Mouse (Mus musculus): ENCODE data around the gene Klhl23.
"Not testable (repeated sequence)": the region's sequence is repeated elsewhere in the genome, so short reads cannot be mapped to it uniquely, and the experiment has no call there.

Gene Klhl23

DNA sequence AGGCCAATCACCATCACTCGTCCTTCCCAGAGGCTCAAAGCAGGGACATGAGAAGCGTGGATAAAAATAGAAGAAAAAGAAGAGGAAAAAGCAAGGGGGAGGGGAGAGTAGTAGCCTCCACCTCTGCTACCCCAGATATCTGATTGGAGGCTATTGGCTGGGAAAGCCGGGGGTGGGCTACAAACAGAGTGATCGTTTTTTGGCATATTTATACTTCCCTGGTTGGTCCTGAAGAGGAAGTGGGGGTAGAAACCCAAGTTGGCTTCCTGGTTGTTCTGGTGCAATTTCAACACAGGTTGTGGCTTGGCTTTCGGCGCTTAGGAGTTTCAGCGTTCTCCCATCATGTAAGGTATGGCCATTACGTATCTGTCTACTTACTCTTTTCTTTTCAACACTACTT is at the start of gene Klhl23:
Gene Klhl23 (plus strand): TSS at position 234 of the 400 bp plus-strand sequence.
- no peak for DNase-seq

DNA sequence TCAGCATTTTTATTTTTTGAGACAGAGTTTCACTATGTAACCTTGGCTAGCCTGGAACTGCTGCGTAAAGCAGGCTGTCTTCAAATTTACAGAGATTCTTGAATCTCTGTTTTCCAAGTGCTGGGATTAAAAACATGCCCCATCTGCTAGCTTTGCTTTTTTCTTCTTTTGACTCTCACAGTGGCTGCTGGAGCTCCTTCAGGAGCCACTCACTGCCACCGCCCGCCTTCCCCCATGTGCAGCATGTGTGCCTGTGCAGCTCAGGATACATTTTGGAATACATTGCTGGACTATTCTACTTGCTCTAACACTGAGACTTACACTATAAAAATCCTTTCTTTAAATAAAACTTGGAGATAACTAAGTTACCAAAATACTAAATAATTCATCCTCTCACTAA is 48.4 kb upstream of the Klhl23 start:
- DNase-seq: no peak

GRCm38 (mm10) chr2:69777985-69778835 is 43.5 kb upstream of the Klhl23 start:
- no peak for DNase-seq

DNA sequence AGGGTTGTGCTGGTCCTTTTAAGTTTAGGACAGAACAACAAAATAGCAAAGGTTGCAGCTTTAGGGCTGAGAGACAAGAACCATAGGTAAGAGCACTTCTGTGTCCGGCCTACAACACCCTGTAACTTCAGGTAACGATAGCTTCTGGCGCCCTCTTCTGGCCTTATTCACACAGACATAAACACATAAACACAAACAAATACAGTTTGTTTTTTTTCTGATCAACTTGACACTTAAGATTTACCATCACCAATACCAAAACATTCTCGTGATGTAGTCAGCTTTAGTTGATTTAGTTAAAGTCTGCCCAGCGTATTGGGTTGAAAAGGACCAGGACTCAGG is 42.9 kb upstream of the Klhl23 start:
- peak; percentile 36 for DNase-seq

DNA sequence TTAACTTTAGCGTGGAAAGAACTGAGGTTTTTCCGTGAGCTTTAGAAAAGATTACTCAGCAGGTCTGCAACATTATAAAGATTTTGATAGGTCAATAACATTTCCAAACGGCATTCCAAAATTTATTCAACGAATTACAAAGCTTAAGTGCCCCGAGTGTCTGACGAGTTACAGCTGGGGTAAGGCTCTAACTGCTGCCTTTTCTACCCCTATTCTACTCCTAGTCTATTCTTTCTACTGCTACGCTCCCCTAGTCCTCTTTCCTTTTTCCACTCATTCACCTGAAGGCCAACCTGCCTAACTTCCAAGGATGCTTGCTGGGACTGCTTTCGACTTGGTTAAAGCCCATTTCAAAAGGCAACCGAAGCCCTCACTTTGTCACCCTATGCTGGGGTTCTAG is 32.8 kb upstream of the Klhl23 start:
- DNase-seq: no peak

DNA sequence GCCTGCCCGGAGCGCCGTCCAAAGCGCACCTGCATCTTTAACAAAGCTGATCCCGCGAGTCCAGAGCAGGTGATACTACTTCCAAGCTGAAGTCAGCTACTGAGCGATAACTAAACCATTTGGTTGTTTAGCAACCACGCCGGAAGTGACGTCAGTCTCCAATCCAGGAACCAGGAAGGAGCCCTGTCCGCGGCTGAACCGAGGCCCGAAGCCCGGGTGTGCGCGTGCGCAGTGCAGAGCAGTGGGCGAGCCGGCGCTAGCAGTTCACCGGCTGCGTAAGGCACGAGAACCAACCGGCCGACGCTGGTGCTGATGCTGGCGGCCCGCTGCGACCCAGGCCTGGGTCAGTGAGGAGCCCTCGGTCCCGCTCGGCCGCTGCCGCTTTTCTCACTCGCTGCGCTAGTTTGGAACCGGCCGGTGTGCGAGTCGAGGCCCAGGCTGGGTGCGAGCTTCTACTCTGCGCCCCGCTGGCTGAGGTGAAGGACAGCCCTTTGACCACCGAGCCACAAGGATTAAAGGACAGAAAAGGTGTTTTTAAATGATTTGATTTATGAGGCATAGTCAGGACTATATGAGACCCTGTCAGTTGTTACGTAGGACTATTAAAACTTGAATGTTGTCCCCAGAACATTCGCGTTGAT is 32.2 kb upstream of the Klhl23 start, which contains the start of the genes Ccdc173 and Phospho2:
Gene Ccdc173 (minus strand): TSS at position 147 of the 641 bp plus-strand sequence.
Gene Phospho2 (plus strand): TSS at position 195 of the 641 bp plus-strand sequence.
- peak; percentile 97 for DNase-seq

- peak; percentile 92 for DNase-seq
Observed at GRCm38 (mm10) chr2:69790285-69790684, 31.5 kb upstream of the Klhl23 start.

GRCm38 (mm10) chr2:69790722-69791121 is 31.0 kb upstream of the Klhl23 start:
- DNase-seq: no peak

- DNase-seq: peak; percentile 73
Observed at GRCm38 (mm10) chr2:69802911-69803312, 18.8 kb upstream of the Klhl23 start.

- no peak for DNase-seq
Observed at GRCm38 (mm10) chr2:69803756-69804155, 18.0 kb upstream of the Klhl23 start.

- not testable (repeated sequence) for DNase-seq
Observed at GRCm38 (mm10) chr2:69804663-69805062, 17.1 kb upstream of the Klhl23 start.

- no peak for DNase-seq
Observed at GRCm38 (mm10) chr2:69810169-69810568, 11.6 kb upstream of the Klhl23 start.

- DNase-seq: not testable (repeated sequence)
Observed at GRCm38 (mm10) chr2:69811349-69811748, 10.4 kb upstream of the Klhl23 start.

DNA sequence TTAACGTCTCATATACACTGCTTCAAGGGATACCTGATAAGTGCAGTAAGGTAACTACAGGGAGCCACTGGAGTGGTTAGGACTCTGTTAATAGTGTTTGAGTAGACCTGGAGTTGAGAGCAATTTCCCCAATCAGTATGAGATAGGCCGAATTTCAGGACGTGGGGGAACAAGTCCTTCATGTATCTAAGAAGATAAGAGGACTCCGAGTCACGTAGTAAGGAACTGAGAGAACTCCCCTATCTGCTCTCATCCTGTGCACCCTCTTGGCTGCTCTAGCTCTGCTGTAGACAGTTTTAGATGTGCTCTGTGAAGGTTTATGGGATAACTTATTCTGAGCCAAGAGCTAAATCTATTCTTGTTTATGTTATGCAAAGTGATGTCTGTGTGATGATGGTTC is 5.2 kb upstream of the Klhl23 start:
- no peak for DNase-seq

GRCm38 (mm10) chr2:69818350-69819085 is 3.2 kb upstream of the Klhl23 start:
- no peak for DNase-seq

DNA sequence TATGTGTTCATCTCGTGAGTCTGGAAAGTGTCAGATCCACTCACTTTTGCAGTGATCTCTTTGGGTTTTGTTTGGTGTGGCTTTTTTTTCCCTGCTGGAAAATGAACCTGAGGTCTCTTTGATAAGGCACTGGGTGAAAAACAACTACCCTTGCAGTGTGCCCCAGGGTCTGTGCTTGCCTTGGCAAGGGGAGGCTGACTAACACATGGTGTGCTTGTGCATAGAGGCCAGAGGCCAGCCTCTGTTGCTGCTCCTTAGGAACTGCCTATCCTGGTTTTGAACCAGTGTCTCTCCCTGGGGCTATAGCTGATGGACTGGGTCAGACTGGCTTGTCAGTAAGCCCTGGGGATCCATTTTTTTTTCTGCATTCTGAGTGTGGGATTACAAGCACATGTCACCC is 1.5 kb upstream of the Klhl23 start:
- no peak for DNase-seq

DNA sequence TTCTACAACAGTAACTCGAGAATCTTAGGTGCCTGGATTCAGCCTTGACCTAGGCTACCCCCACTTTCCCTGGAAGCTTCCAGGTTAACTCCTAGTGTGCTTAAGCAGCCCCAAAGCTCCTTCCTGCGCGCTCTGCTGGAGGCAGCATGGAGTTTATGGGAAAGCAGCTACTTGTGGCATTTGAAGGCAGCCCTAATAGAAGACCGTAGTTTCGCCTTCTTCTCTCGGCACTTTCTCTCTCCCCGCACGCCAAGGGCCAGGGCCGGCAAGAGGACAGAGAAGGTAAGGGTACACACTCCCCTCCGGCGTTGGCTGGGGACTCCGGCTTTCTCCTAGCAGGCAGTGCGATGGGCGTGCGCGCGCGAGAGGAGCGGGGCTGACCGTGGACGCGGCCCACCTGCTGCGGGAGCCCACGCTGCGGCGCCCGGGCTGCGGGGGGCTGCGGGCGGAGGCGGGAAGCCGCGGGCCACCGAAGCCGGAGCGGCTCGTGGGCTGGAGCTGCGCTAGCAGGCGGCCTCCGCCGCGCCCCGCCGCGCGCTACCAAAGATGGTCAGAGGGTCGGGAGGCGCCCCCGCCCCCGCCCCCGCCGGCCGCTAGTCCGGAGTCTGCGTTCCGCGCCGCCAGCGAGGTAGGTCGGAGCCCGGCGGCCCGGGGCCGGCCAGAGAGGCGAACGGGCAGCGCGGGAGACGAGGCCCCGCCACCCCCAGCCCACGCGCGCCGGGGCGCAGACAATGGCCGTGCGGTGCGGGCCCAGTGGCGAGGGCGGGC is 801 bp downstream of the Klhl23 start:
- DNase-seq: peak; percentile 35

GRCm38 (mm10) chr2:69823129-69823677 is 1.5 kb downstream of the Klhl23 start:
- peak; percentile 20 for DNase-seq

- DNase-seq: no peak
Observed at GRCm38 (mm10) chr2:69825898-69826297, 4.2 kb downstream of the Klhl23 start.

DNA sequence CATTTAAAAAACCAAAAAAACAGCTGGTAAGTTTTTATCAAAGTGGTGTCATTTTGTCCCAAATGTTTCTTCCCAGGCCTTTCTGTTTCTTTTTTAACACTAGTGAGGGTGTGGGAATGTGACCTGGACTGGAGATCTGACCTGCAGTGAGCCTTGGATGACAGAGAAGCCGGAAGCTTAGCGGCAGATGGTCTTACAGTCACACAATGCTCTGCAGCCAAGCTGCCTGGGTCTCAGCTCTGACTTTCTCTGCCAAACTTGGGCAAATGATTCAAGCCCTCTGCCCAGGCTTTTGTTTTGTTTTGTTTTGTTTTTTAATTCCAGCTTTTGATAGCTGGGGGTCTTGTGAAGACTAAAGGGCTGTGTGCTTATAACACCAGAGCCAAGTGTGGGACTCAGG is 4.6 kb downstream of the Klhl23 start:
- no peak for DNase-seq

- no peak for DNase-seq
Observed at GRCm38 (mm10) chr2:69828031-69828430, 6.3 kb downstream of the Klhl23 start.

DNA sequence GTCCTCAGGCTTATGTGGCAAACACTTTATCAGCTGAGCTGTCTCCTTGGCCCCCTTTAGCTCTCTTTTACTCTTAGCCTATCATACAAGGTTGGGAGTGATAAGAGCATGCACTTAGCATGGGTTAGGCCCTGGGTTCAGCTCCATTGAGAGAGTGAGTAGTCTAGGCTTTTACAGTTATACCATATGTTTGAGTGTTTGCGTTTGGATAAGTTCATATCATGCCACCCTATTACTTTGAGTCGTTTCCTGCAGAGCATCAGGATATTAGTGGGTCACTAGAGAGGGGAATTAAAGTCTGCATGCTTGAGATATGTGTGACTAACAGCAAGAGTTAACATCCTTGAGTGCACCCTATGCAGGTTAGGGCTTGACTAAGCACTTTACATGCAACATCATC is 7.9 kb downstream of the Klhl23 start:
- DNase-seq: no peak
